Mouse (Mus musculus) left cerebral cortex, postnatal 4 days (tissue): ENCODE measurements around the gene Exoc8. TPM values are rescaled to one million over a fixed set of nuclear protein-coding genes. Genes with fewer than 3 reads are reported as not detected.

Experiments used
- DNase-seq: peaks from one replicate; pipeline ENCODE4 v3.0.0-alpha.2; 2022
- intact Hi-C: fragments of 180-260 bp; cut with DNase I; formaldehyde crosslinking; loops from one replicate; pipeline ENCODE4 v1.15.1; 2025
- total RNA-seq, 2 experiments: library from RNA; stranded (reverse); gene quantifications; 2 replicates each; pipeline ENCODE4 v1.2.3; 2021

Exoc8 gene
- total RNA-seq, 2 experiments from 2014 or later, result 32.8 to 33.8 TPM

GRCm38 (mm10) chr8:124860188-124860587 is 37.3 kb downstream of the Exoc8 start:
- no peak for DNase-seq
- intact Hi-C loops, result no loop called here

- no peak for DNase-seq
- intact Hi-C loops, result no loop called here
Observed at GRCm38 (mm10) chr8:124859466-124859865, 38.0 kb downstream of the Exoc8 start.

GRCm38 (mm10) chr8:124853511-124853910 is 44.0 kb downstream of the Exoc8 start:
- intact Hi-C loops, result no loop called here

GRCm38 (mm10) chr8:124845573-124845972 is 51.9 kb downstream of the Exoc8 start:
- intact Hi-C loops, result no loop called here
- DNase-seq, result no peak

More at GRCm38 (mm10) chr8:124853511-124853910, 44.0 kb downstream of the Exoc8 start:
- no peak for DNase-seq

GRCm38 (mm10) chr8:124845131-124845530 is 52.4 kb downstream of the Exoc8 start:
- intact Hi-C loops, result no loop called here
- no peak for DNase-seq

Other genes with a start within 250 kb of the Exoc8 start
- gene 2310022B05Rik, start 234.3 kb downstream of the Exoc8 start, total RNA-seq, result 10 to 100 TPM; 86.2 to 89.8 TPM
- 10 to 100 TPM; 72.6 to 73.2 TPM for gene Ttc13, start 175.7 kb downstream of the Exoc8 start, total RNA-seq
- gene Arv1, start 175.6 kb downstream of the Exoc8 start, total RNA-seq, result 10 to 100 TPM; 23.3 to 24.7 TPM
- gene Fam89a, start 145.9 kb downstream of the Exoc8 start, total RNA-seq, result under 1 TPM; 0.28 to 0.44 TPM
- gene Trim67, start 104.6 kb downstream of the Exoc8 start, total RNA-seq, result 100 to 1,000 TPM; 251 to 271 TPM
- 10 to 100 TPM; 62.1 to 69.6 TPM for gene Gnpat, start 34.7 kb downstream of the Exoc8 start, total RNA-seq
- gene 2810004N23Rik, start 34.6 kb downstream of the Exoc8 start, total RNA-seq, result 10 to 100 TPM; 21.2 to 24.2 TPM
- gene Sprtn, start 181 bp upstream of the Exoc8 start, total RNA-seq, result 10 to 100 TPM; 17.2 to 17.6 TPM
- gene Egln1, start 51.6 kb upstream of the Exoc8 start, total RNA-seq, result 10 to 100 TPM; 57.0 to 59.0 TPM
- gene Tsnax, start 115.3 kb upstream of the Exoc8 start, total RNA-seq, result 10 to 100 TPM; 70.9 to 77.4 TPM
- gene Disc1, start 156.5 kb upstream of the Exoc8 start, total RNA-seq, result 1 to 10 TPM; 3.9 to 4.4 TPM